Mouse (Mus musculus) spleen, adult 18-20 months (tissue): ENCODE data around the gene Fcor.

Source experiments
- DNase-seq, 2 experiments: peaks; one replicate each; pipeline ENCODE4 v3.0.0; 2022; ENCODE audit warnings: mixed read lengths in 2 of 2

Gene Fcor

GRCm38 (mm10) chr8:3670388-3670787 is 1.8 kb downstream of the Fcor start:
- peak; percentile 43 to 55 for DNase-seq

DNA sequence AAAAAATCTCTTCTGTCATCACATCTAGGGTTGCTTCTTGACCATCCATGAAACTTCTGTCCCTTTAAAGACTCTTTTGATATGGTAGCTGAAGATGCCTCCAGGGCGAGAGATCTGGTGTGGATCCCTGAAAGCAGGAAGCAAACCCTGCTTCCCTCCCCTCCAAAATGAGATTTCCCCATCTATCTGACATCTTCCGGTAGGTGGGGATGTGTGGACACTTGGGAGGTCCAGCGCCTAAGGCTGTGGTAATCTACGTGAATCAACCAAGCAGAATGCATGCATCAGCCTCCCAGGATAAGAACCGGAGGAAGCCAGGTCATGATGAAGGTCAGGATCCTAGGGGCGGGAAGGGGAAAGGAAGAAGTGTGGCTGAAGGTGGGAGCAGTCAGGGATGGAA is 6.7 kb downstream of the Fcor start, which contains the start of gene Mcemp1:
Gene Mcemp1 (plus strand): TSS at position 248 of the 400 bp plus-strand sequence.
- DNase-seq = no peak

- no peak for DNase-seq
Measured at GRCm38 (mm10) chr8:3664405-3664804, 7.8 kb downstream of the Fcor start.

- DNase-seq = no peak
Measured at GRCm38 (mm10) chr8:3660889-3661288, 11.3 kb downstream of the Fcor start.

GRCm38 (mm10) chr8:3656725-3657381 is 15.3 kb downstream of the Fcor start:
- DNase-seq = no peak

GRCm38 (mm10) chr8:3655526-3655925 is 16.6 kb downstream of the Fcor start, which contains the start of gene Retn:
Gene Retn (plus strand): TSS chr8:3655770.
- DNase-seq = no peak

DNA sequence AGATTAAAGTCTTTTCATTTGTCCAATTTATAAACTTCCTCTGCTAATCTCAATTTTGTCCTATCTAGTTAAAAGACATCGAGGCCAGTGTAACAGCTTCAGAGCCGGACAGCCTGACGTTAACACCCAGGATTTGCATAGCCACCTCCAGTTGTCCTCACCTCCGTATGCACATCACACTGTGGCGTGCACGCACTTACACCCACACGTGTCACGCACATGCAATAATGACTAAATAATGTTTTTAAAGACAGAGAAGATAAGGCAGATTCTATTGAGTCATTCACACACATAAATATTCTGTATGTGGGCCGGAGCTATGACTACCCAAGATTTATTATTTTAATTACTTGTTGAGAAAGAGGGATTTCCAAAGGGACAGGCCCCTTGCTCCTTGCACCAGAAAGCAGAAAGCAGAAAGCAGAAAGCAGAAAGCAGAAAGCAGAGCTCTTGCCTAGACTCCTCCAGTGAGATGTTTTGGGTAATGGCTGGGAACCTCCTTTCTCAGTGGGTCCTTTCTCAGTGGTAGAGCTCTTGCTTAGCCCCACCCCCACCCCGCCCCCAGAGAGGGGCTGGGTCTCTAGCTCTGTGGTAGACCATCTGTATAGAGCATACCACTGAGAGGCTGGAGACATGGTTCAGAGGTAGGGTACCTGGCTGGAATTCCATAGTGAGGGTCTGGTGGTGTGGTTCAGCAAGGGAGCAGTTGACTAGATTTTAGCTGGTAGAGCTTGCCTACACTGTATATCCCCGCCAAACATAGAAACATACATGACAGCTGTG is 17.2 kb downstream of the Fcor start:
- DNase-seq = no peak

DNA sequence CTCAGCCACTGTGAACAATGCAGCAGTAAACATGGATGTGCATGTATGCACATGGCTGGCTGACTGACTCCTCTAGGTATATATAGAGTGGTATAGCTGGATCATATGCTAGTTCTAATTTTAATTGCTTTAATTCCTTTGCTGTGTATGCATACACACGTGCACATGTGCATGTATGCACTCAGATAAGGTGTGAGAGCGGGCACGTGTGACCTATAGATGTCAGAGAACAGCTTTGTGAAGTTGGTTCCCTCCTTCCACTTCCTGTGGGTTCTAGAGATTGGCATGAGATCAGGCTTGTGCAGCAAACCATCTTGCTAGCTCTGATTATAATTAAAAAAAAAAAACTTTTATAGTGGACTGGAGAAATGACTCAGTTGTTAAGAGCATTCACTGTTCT is 19.3 kb downstream of the Fcor start:
- DNase-seq = no peak

- no peak for DNase-seq
Measured at GRCm38 (mm10) chr8:3648990-3649389, 23.2 kb downstream of the Fcor start.

DNA sequence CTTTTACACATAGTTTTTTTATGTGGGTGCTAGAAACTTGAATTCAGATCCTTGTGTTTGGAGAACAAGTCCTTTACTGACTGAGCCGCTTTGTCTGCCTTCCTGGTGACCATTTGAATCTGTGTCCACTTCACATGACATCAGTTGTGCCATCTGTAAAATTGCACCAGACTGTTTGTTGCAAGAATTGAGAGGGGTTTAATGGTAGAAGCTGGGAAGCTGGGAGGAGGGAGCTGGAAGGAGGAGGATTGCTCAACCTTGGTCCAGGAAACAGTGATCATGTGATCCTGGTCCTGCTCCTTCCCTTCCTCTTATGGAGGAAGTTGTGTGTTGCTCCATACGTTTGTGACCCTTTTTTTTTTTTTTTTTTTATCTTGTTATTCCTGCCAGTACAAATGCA is 23.9 kb downstream of the Fcor start:
- no peak for DNase-seq

GRCm38 (mm10) chr8:3647561-3647960 is 24.6 kb downstream of the Fcor start:
- DNase-seq = no peak

DNA sequence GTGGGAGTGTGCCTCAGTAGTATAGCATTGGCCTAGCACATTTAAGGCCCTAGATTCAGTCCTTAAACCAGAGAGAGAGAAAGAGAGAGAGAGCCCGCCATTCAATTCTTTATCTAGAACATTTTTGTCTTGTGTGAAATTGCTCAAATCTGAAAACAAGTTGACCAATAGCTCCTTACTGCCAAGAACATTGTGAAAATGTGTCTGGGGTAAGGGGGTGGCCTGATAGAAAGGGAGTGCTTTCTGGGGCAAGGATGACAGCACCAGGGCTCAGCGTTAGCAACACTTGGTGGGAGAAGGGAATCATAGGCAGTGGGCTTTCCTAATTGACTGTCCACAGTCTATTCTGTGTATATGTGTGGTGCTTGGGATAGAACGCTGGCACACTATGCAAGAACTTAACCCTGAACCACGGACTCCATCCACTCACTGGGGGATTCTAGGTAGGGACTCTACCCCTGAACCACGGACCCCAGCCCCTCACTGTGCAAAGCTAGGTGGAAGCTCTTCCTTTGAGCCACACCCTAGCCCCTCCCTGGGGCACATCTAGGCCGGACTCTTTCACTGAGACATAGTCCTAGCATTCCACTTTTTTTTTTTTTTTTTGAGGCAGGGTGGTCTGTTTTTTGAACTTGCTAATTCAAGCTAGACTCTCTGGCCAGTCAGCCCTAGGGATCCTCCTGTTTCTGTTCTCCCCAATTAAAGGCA is 25.2 kb downstream of the Fcor start:
- no peak for DNase-seq

DNA sequence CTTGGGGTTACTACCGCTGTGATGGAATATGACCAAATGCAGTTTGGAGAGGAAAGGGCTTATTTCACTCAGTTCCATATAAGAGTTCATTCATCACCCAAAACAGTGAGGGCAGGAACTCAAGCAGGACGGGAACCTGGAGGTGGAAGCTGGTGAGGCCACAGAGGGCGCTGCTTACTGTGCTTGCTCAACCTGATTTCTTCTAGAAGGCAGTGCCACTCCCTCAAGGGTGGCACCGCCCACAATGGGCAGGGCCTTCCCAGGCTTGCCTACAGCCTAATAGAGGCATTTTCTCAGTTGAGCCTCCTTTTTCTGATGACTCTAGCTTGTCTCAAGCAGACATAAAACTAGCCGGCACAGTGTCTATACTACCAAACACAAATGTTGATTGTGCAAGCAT is 26.4 kb downstream of the Fcor start:
- DNase-seq = peak; percentile 36 to 67

- peak in 1 of 2 experiments; percentile 18 for DNase-seq
Measured at GRCm38 (mm10) chr8:3631478-3631875, 40.7 kb downstream of the Fcor start.

- peak; percentile 81 to 88 for DNase-seq
Measured at GRCm38 (mm10) chr8:3630647-3631477, 41.3 kb downstream of the Fcor start, which contains the start of gene Stxbp2. Gene Stxbp2 (plus strand): TSS chr8:3630955.

GRCm38 (mm10) chr8:3628014-3628413 is 44.1 kb downstream of the Fcor start:
- DNase-seq = peak in 1 of 2 experiments; percentile 26

- no peak for DNase-seq
Measured at GRCm38 (mm10) chr8:3626971-3627370, 45.2 kb downstream of the Fcor start.

GRCm38 (mm10) chr8:3625445-3625844 is 46.7 kb downstream of the Fcor start, which contains the start of gene Pcp2:
Gene Pcp2 (minus strand): TSS chr8:3625545.
- no peak for DNase-seq

DNA sequence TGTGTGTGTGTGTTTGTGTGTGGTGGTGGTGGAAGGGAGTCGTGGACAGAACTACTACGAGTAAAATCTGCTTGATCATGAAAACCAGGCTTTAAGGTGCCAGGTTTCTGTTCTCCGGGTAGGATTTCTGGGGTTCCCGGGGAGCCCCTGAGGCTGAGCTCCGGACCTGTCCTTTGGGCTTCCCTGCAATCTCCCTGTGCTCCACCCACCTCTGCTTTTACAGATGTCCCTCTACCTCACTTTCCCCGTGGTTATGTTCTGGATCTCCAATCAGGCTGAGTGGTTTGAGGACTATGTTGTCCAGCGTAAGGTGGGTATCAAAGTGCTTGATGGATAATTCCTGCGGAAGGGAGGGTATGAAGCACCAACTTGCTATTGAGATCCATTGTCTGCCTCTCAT is 50.0 kb downstream of the Fcor start:
- no peak for DNase-seq

GRCm38 (mm10) chr8:3621199-3621970 is 50.8 kb downstream of the Fcor start, which contains the start of the genes Xab2 and Pet100:
Gene Xab2 (minus strand): TSS chr8:3621316.
Gene Pet100 (plus strand): TSS chr8:3621548.
- peak; percentile 95 to 96 for DNase-seq
